Mouse (Mus musculus) small intestine, adult 2 months (tissue): ENCODE results near the gene Fbxw2.

Experiments used
- CTCF ChIP-seq: fragments of 200-500 bp; IDR thresholded peaks from 2 replicates; pipeline ENCODE4 v1.5.1; 2012; ENCODE audit warnings: low read depth, mild to moderate bottlenecking, control low read depth, inconsistent platforms, low read length, moderate library complexity, mixed read lengths; ENCODE audit not compliant: insufficient replicate concordance, insufficient read length; ENCODE audit errors: extremely low read depth
- POLR2A ChIP-seq: fragments of 200-500 bp; IDR thresholded peaks from 2 replicates; pipeline ENCODE4 v1.6.1; 2012; ENCODE audit warnings: low read depth, mild to moderate bottlenecking, control low read depth, inconsistent platforms, low read length, moderate library complexity

- TF ChIP-seq POLR2A (no peak), CTCF (no peak)
Measured at GRCm38 (mm10) chr2:34828026-34828425, 1.9 kb upstream of the Fbxw2 start.
